Mouse (Mus musculus) embryo, embryonic 11.5 days (tissue): ENCODE results near the gene Tnfrsf13c.

ENCODE experiments used
- DNase-seq: peaks from one replicate; pipeline ENCODE4 v3.0.0-alpha.2; 2012; ENCODE audit warnings: low read depth, low spot score

The Tnfrsf13c gene

DNA sequence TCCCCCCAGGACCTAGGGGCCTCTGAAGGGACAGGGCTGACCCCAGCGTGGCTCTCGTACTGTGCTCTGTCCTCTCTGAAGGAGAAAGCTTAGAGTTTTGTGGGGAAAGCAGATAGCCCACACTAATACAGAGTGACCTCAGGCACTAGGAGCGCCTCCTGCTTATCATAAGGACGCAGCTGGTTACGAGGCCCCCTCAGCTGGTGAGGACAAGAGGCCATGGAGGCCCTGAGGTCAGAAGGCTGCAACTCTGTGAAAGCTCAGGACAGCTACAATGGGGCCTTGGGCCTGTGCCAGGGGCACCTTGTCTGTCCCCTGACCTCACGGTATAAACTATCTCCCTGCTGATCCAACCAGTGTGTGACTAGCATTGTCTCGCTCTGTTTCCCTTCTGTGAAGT lies 40.0 kb downstream of the Tnfrsf13c start:
- DNase-seq, result no peak

DNA sequence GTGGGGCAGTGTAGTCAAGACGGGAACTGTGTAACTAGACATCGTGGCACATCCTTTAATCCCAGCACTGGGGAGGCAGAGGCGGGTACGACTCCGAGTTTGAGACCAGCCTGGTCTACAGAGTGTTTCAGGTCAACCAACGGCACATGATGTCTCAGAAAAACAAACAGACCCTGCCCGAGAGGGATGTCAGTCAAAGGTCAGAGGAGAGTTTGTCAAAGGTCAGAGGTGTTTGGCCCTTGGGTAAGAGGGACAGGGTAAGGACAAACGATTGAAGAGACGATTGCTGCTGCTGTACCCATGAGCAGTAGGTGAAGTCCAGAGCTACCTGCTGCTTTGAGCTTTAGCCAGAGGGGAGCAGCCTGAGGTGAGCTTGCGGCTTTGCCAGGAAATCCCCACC lies 40.6 kb downstream of the Tnfrsf13c start:
- DNase-seq, result no peak

DNA sequence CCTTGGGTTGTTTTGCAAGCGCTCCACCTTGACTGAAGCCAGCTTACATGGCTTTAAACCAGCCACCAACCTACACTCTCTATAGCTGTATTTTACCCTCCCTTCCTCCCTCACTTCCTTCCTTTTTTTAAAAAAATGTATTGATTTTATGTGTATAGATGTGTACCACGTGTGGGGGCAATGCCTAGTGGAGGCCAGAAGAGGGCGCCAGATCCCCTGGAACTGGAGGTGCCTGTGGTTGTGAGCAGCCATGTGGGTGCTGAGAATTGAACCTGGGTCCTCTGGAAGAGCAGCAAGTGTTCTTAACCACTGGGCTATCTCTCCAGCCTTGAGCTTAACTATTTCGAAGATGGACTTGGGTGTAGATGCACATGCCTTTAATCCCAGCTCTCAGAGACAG lies 41.9 kb downstream of the Tnfrsf13c start:
- DNase-seq, result no peak

DNA sequence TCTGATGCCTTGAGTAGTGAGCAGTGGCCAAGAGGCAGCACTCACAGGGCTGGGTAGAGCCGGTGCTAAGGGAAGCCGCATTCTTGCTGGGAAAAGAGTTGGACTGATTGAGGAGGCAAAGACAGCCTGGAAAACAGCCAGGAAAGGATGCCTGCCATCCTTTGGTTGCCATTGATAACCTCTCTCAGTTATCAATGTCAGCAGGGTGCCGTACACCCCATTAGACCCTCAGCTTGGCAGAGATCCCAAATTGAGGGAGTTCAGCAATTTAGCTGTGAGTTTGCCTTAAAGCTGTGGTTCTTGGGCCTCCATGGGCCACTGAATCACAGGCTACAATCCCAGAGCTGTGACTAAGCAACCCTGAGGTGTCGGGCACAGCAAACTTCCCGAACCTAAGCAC lies 43.0 kb downstream of the Tnfrsf13c start:
- DNase-seq, result no peak

DNA sequence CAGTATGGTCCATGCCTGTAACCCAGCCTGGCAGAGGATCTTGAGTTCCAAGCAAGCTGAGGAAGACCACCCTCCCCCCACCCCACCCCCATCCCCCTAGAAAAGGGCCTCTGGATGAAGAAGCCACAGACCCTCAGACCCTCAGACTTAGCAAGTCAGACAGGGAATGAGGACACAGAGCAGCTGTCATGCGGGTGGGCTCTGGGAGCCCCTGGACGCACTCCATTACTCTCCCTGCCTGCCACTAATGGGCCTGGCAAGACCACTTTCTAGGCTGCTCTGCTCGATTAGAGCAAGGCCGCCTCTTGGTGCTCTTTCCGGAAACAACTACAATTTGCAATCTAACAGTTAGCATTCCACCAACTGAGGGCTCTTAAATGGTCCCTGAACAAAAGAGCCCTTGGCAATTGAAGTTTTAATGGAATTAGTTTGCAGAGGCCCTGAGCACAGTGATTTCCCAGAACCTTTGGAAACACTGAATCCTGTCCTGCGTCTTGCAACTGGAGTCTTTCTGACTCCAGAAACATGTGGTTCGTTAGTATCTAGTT lies 46.4 kb downstream of the Tnfrsf13c start:
- DNase-seq, result no peak

DNA sequence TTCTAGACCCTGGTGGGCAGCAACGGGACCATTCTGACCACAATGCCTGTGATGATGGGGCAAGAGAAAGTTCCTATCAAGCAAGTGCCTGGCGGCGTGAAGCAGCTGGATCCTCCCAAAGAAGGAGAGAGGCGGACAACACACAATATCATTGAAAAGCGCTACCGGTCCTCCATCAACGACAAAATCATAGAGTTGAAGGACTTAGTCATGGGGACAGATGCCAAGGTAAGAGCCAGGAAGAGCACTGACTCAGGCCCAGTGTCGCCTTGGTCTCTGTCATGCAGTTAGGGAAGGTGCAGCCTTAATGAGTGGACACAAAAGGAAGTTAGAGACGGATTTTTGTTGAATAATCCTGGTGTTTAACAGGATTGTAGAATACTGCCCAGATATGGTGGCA lies 49.1 kb downstream of the Tnfrsf13c start:
- no peak for DNase-seq

DNA sequence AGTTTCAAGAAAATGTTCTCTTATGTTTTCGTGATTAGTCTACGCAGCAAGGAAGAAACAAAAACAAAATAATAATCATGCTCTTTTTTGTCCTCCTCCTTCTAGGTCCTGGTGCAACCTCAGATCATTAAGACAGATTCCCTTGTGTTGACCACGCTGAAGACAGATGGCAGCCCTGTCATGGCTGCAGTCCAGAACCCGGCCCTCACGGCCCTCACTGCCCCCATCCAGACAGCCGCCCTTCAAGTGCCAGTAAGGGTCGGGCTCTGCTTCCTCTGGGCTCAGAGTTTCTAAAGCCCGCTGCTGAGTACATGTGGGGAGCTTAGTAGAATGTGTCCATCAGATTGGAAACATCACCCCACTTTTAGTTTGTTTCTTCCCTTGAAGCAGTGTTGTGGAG lies 51.5 kb downstream of the Tnfrsf13c start:
- DNase-seq, result no peak
